Comparison of ENCODE assay signal across 9 mouse cellular contexts in genomic region chr5:66368966-66369365, GRCm38 (mm10).
DNase-seq lines count a peak whose midpoint lies in the region; ATAC-seq and TF ChIP-seq lines count a peak whose summit lies in the region.
"Had no signal": no experiment of that assay in that cellular context is flagged by ENCODE, and none has a peak within 500 bp of the region (broad histone marks: within the 10 kb centered on the region; RNA-seq: fewer than 3 reads in every experiment).

No protein-coding gene starts in this region.

- H3ac ChIP-seq in C2C12 (ENCODE audit: control insufficient read depth, insufficient read length, low read depth), result no peak overlapping the region

- H3K4me1 ChIP-seq in hindbrain, embryonic 10.5 days (replicated peaks), result peaks cover 31% of the 10 kb centered on the region
- peaks cover 44% of the 10 kb centered on the region for H3K4me1 ChIP-seq in hindbrain, embryonic 13.5 days (replicated peaks)
- H3K4me1 ChIP-seq in embryonic facial prominence, embryonic 10.5 days, result peaks cover 29% of the 10 kb centered on the region
- H3K4me1 ChIP-seq in midbrain, embryonic 14.5 days (ENCODE audit: control insufficient read depth, insufficient read depth, low read length), result peaks cover 17% of the 10 kb centered on the region

- peaks cover 13% of the 10 kb centered on the region for H3K79me2 ChIP-seq in C2C12 (ENCODE audit: control insufficient read depth, insufficient read depth)

- DNase-seq in hindbrain, embryonic 10.5 days (ENCODE audit: low spot score), result peak; percentile 62
- peak; percentile 67 for DNase-seq in adrenal gland, postnatal 25 days
- DNase-seq in embryonic facial prominence, embryonic 10.5 days (ENCODE audit: low spot score), result peak; percentile 75
- peak; percentile 59 for DNase-seq in kidney, postnatal 14 days
- DNase-seq in midbrain, embryonic 14.5 days, result peak; percentile 87
- DNase-seq in testis, postnatal 10 days (ENCODE audit: low spot score), result peak; percentile 76

- WGBS in hindbrain, embryonic 10.5 days, result 40% methylated on average over 7 of the region's 7 CpGs
- WGBS in hindbrain, embryonic 13.5 days, result 41% methylated on average over 7 of the region's 7 CpGs
- WGBS in embryonic facial prominence, embryonic 10.5 days, result 43% methylated on average over 7 of the region's 7 CpGs
- WGBS in midbrain, embryonic 14.5 days, result 38% methylated on average over 7 of the region's 7 CpGs

- no peaks in the 10 kb centered on the region for H3K9me3 ChIP-seq in hindbrain, embryonic 10.5 days
- no peaks in the 10 kb centered on the region for H3K9me3 ChIP-seq in hindbrain, embryonic 13.5 days
- H3K9me3 ChIP-seq in embryonic facial prominence, embryonic 10.5 days, result no peaks in the 10 kb centered on the region
- H3K9me3 ChIP-seq in midbrain, embryonic 14.5 days (ENCODE audit: control insufficient read depth, low read length), result no peaks in the 10 kb centered on the region
- H3K9me3 ChIP-seq: embryonic facial prominence, embryonic 12.5 days had no signal

- TF ChIP-seq CTCF in C2C12 (IDR thresholded peaks at IDR 0.05; ENCODE audit: control insufficient read depth, insufficient read depth, insufficient read length), result peak; percentile 56

- ATAC-seq in hindbrain, embryonic 13.5 days (ENCODE audit: low FRiP score), result no peak
- ATAC-seq in midbrain, embryonic 14.5 days (ENCODE audit: low FRiP score, low TSS enrichment), result 0 out of 2 replicates have a peak, but pooled peaks have one; percentile 24

- H3K36me3 ChIP-seq in hindbrain, embryonic 10.5 days, result no peaks in the 10 kb centered on the region
- H3K36me3 ChIP-seq in hindbrain, embryonic 13.5 days, result no peaks in the 10 kb centered on the region
- H3K36me3 ChIP-seq in C2C12 (ENCODE audit: control insufficient read depth, insufficient read depth), result peaks cover 44% of the 10 kb centered on the region
- no peaks in the 10 kb centered on the region for H3K36me3 ChIP-seq in embryonic facial prominence, embryonic 10.5 days (replicated peaks)
- H3K36me3 ChIP-seq in midbrain, embryonic 14.5 days (ENCODE audit: control insufficient read depth, insufficient read depth, low read length), result 0 out of 2 replicates have a peak, but pooled peaks cover 3% of the 10 kb centered on the region
- H3K36me3 ChIP-seq: embryonic facial prominence, embryonic 12.5 days had no signal

- no peaks in the 10 kb centered on the region for H3K79me3 ChIP-seq in C2C12 (ENCODE audit: low read depth)

- no peak overlapping the region for H3K4me2 ChIP-seq in hindbrain, embryonic 13.5 days
- no peak overlapping the region for H3K4me2 ChIP-seq in midbrain, embryonic 14.5 days (ENCODE audit: low read length)
- H3K4me2 ChIP-seq: embryonic facial prominence, embryonic 12.5 days had no signal

- no peak overlapping the region for H3K4me3 ChIP-seq in hindbrain, embryonic 10.5 days
- H3K4me3 ChIP-seq in hindbrain, embryonic 13.5 days, result no peak overlapping the region
- no peak overlapping the region for H3K4me3 ChIP-seq in C2C12 (ENCODE audit: insufficient read depth, poor library complexity, severe bottlenecking)
- H3K4me3 ChIP-seq in embryonic facial prominence, embryonic 10.5 days, result no peak overlapping the region
- H3K4me3 ChIP-seq in midbrain, embryonic 14.5 days (replicated peaks; ENCODE audit: low read depth, low read length), result no peak overlapping the region
- H3K4me3 ChIP-seq: embryonic facial prominence, embryonic 12.5 days had no signal

- no peak overlapping the region for H3K27ac ChIP-seq in hindbrain, embryonic 10.5 days
- no peak overlapping the region for H3K27ac ChIP-seq in hindbrain, embryonic 13.5 days
- no peak overlapping the region for H3K27ac ChIP-seq in embryonic facial prominence, embryonic 10.5 days (replicated peaks)
- H3K27ac ChIP-seq in midbrain, embryonic 14.5 days (replicated peaks; ENCODE audit: low read depth, low read length), result no peak overlapping the region
- H3K27ac ChIP-seq: embryonic facial prominence, embryonic 12.5 days had no signal

- no peak overlapping the region for H3K9ac ChIP-seq in hindbrain, embryonic 13.5 days
- no peak overlapping the region for H3K9ac ChIP-seq in midbrain, embryonic 14.5 days (replicated peaks; ENCODE audit: low read length)
- H3K9ac ChIP-seq: embryonic facial prominence, embryonic 12.5 days had no signal

- no peaks in the 10 kb centered on the region for H3K27me3 ChIP-seq in hindbrain, embryonic 10.5 days (ENCODE audit: insufficient read depth, poor library complexity, severe bottlenecking)
- H3K27me3 ChIP-seq in hindbrain, embryonic 13.5 days, result no peaks in the 10 kb centered on the region
- no peaks in the 10 kb centered on the region for H3K27me3 ChIP-seq in C2C12 (ENCODE audit: control insufficient read depth, insufficient read depth, insufficient read length)
- H3K27me3 ChIP-seq in embryonic facial prominence, embryonic 10.5 days (replicated peaks; ENCODE audit: low read depth, poor library complexity, severe bottlenecking), result no peaks in the 10 kb centered on the region
- H3K27me3 ChIP-seq in midbrain, embryonic 14.5 days (ENCODE audit: control insufficient read depth, insufficient read depth, low read length), result no peaks in the 10 kb centered on the region
- H3K27me3 ChIP-seq: embryonic facial prominence, embryonic 12.5 days had no signal

TF ChIP-seq in C2C12, 6 proteins besides CTCF, POLR2A, EP300 and RAD21:
- no peak for TF ChIP-seq CEBPB (IDR thresholded peaks at IDR 0.05; ENCODE audit: low read depth)
- no peak for TF ChIP-seq USF1 (IDR thresholded peaks at IDR 0.05; ENCODE audit: low read depth)
- no peak for TF ChIP-seq FOSL1 (IDR thresholded peaks at IDR 0.05; ENCODE audit: insufficient read depth, low read length, poor library complexity, severe bottlenecking)
